In the genomic region with DNA sequence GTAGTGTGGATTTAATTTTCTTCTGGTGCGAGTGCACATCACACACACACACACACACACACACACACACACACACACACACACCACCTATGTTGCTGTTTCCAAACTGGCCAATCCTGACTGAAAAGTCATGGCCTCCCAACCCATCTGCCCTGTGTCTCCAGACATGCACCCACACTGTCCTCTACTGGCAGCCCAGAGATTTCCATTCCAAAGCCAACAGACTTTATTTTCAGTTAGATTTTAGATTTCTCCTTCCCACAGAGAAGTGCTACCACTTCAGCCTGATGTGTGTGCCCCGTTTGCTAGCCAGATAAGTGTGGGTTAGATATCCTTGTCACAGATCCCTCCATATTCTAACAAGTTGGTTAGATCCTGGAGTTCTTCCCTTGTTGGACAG, we compare ENCODE assay signal across 8 mouse cellular contexts. TPM values are rescaled to one million over a fixed set of nuclear protein-coding genes. Genes with fewer than 3 reads are reported as not detected.
DNase-seq lines count a peak whose midpoint lies in the region; ATAC-seq lines count a peak whose summit lies in the region.

No protein-coding gene starts in this region.

- no peaks in the 10 kb centered on the region for H3K36me3 ChIP-seq in forebrain, embryonic 13.5 days (ENCODE audit: poor library complexity, severe bottlenecking)

- H3K4me2 ChIP-seq in forebrain, embryonic 13.5 days, result no peak overlapping the region

- peak; percentile 71 to 75 for DNase-seq in heart, postnatal 10 days
- no peak for DNase-seq in heart, adult 11 months
- peak; percentile 59 for DNase-seq in urinary bladder, postnatal 14 days (ENCODE audit: low spot score)
- DNase-seq in urinary bladder, adult 18-20 months (ENCODE audit: low spot score in 2 of 2), result no peak
- peak; percentile 59 to 62 for DNase-seq in cerebellum, postnatal 36 days
- peak; percentile 51 to 70 for DNase-seq in lung, postnatal 4 days
- DNase-seq in right cerebral cortex, postnatal 36 days (ENCODE audit: low spot score in 2 of 2), result no peak

- no peak overlapping the region for H3K9ac ChIP-seq in forebrain, embryonic 13.5 days

- intact Hi-C loops in heart, postnatal 10 days (cut with DNase I), result loop anchor here (1.0 to 2.0 kb wide), 2 partner anchors 78 to 225 kb away; a partner anchor contains a TSS

- H3K27me3 ChIP-seq in forebrain, embryonic 13.5 days, result no peaks in the 10 kb centered on the region

- H3K9me3 ChIP-seq in forebrain, embryonic 13.5 days (replicated peaks), result no peaks in the 10 kb centered on the region

- H3K27ac ChIP-seq in forebrain, embryonic 13.5 days, result no peak overlapping the region

- WGBS in forebrain, embryonic 13.5 days, result 68% methylated on average over 1 of the region's 2 CpGs

- no peak for ATAC-seq in forebrain, embryonic 13.5 days

- no peak overlapping the region for H3K4me3 ChIP-seq in forebrain, embryonic 13.5 days

- H3K4me1 ChIP-seq in forebrain, embryonic 13.5 days, result no peaks in the 10 kb centered on the region

RNA-seq across cellular contexts. Expression of a gene that starts 59.8 kb away (rescaled TPM):
- 1 to 10 TPM; 5.7 to 9.3 TPM for total RNA-seq in heart, postnatal 10 days (2021)
- 10.9 and 12.6 TPM in 2 replicates for polyA plus RNA-seq in forebrain, embryonic 13.5 days (2015; fragmentation: Nextera tagmentation; extraction: Ambion mirVana)

RNA-seq across cellular contexts. Expression of a gene that starts 59.8 kb away (rescaled TPM):
- 10 to 100 TPM; 84.6 to 92.8 TPM for total RNA-seq in heart, postnatal 10 days (2021)
- 196 and 225 TPM in 2 replicates for polyA plus RNA-seq in forebrain, embryonic 13.5 days (2015; fragmentation: Nextera tagmentation; extraction: Ambion mirVana)

Comparison
In these comparisons a context has a peak if more than half of its experiments do, and no peak if none do; other contexts are left out.
1. DNase-seq: peak in heart, postnatal 10 days (2 of 2), urinary bladder, postnatal 14 days (single experiment), cerebellum, postnatal 36 days (2 of 2) and lung, postnatal 4 days (2 of 2); none in heart, adult 11 months (single experiment), urinary bladder, adult 18-20 months (0 of 2) and right cerebral cortex, postnatal 36 days (0 of 2).